Mouse (Mus musculus) thymus, adult 2 months (tissue): ENCODE results near the gene Gramd1a.

Experiments used
- CTCF ChIP-seq: fragments of 200-500 bp; IDR thresholded peaks from 2 replicates; pipeline ENCODE4 v1.5.1; 2012; ENCODE audit warnings: mild to moderate bottlenecking, control low read depth, low read length, moderate library complexity, borderline replicate concordance; ENCODE audit not compliant: control insufficient read depth, poor library complexity, insufficient read depth; ENCODE audit errors: extremely low read depth
- POLR2A ChIP-seq: fragments of 200-500 bp; IDR thresholded peaks from 2 replicates; pipeline ENCODE4 v1.6.1; 2012; ENCODE audit warnings: mild to moderate bottlenecking, low read length, control low read depth, moderate library complexity; ENCODE audit not compliant: control insufficient read depth, poor library complexity, insufficient read depth; ENCODE audit errors: extremely low read depth

DNA sequence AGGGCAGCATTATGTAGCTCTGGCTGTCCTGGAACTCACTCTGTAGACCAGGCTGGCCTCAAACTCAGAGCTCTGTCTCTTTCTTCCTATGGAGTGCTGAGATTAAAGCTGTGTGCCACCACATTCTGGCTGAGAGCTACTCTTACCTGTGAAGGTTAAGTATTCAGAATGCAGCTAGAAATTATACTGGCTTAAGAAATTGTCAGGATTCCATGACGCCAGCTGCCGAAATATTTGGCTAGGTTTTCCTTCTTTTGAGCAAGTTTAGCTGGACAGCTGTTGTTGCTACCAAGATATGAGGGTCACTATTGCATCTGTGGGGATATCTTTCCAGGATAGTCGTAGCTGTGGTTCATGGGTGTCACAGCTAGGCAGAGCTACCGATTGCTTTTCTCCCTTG lies 29.0 kb upstream of the Gramd1a start:
- TF ChIP-seq CTCF (no peak), POLR2A (no peak)
